Comparison of ENCODE assay signal across 8 mouse cellular contexts in genomic region chr17:43158741-43159140, GRCm38 (mm10).
DNase-seq lines count a peak whose midpoint lies in the region; ATAC-seq and TF ChIP-seq lines count a peak whose summit lies in the region.

No protein-coding gene starts in this region.

- no peaks in the 10 kb centered on the region for H3K36me3 ChIP-seq in lung, embryonic 16.5 days (ENCODE audit: control insufficient read depth, insufficient read depth, low read length)
- H3K36me3 ChIP-seq in forebrain, embryonic 16.5 days (ENCODE audit: control insufficient read depth, insufficient read depth), result peaks cover under 1% of the 10 kb centered on the region; the same call in 1 of the 2 replicates
- H3K36me3 ChIP-seq in limb, embryonic 13.5 days, result no peaks in the 10 kb centered on the region
- no peaks in the 10 kb centered on the region for H3K36me3 ChIP-seq in stomach, postnatal 0 days (ENCODE audit: control insufficient read depth, insufficient read depth, low read length)

- H3K9ac ChIP-seq in lung, embryonic 16.5 days (ENCODE audit: low read length), result no peak overlapping the region
- 0 out of 2 replicates have a peak overlapping the region, but pooled peaks have one; percentile 25 for H3K9ac ChIP-seq in forebrain, embryonic 16.5 days (replicated peaks; ENCODE audit: low read depth, low read length)
- H3K9ac ChIP-seq in limb, embryonic 13.5 days, result peak overlapping the region; percentile 39; the same call in 1 of the 2 replicates
- no peak overlapping the region for H3K9ac ChIP-seq in stomach, postnatal 0 days (ENCODE audit: low read length)

- no peak overlapping the region for H3K4me3 ChIP-seq in lung, embryonic 16.5 days (ENCODE audit: low read length)
- no peak overlapping the region for H3K4me3 ChIP-seq in forebrain, embryonic 16.5 days (replicated peaks; ENCODE audit: low read length)
- peak overlapping the region; percentile 14 for H3K4me3 ChIP-seq in limb, embryonic 13.5 days
- H3K4me3 ChIP-seq in stomach, postnatal 0 days (ENCODE audit: low read depth, low read length), result 0 out of 2 replicates have a peak overlapping the region, but pooled peaks have one; percentile 1

- 20% methylated on average over 10 of the region's 10 CpGs for WGBS in lung, embryonic 16.5 days
- WGBS in forebrain, embryonic 16.5 days, result 39% methylated on average over 10 of the region's 10 CpGs
- WGBS in limb, embryonic 13.5 days, result 8% methylated on average over 10 of the region's 10 CpGs
- 12% methylated on average over 10 of the region's 10 CpGs for WGBS in stomach, postnatal 0 days

- no peaks in the 10 kb centered on the region for H3K9me3 ChIP-seq in lung, embryonic 16.5 days (ENCODE audit: control insufficient read depth, low read length)
- no peaks in the 10 kb centered on the region for H3K9me3 ChIP-seq in forebrain, embryonic 16.5 days (ENCODE audit: control insufficient read depth, low read length)
- H3K9me3 ChIP-seq in limb, embryonic 13.5 days, result no peaks in the 10 kb centered on the region
- no peaks in the 10 kb centered on the region for H3K9me3 ChIP-seq in stomach, postnatal 0 days (ENCODE audit: control insufficient read depth, low read length)

- peaks cover 15% of the 10 kb centered on the region for H3K4me1 ChIP-seq in lung, embryonic 16.5 days (replicated peaks; ENCODE audit: control insufficient read depth, insufficient read depth, low read length)
- H3K4me1 ChIP-seq in forebrain, embryonic 16.5 days (replicated peaks; ENCODE audit: control insufficient read depth, insufficient read depth, low read length), result peaks cover 14% of the 10 kb centered on the region
- peaks cover 19% of the 10 kb centered on the region for H3K4me1 ChIP-seq in limb, embryonic 13.5 days
- H3K4me1 ChIP-seq in stomach, postnatal 0 days (replicated peaks; ENCODE audit: control insufficient read depth, insufficient read depth), result peaks cover 3% of the 10 kb centered on the region; the same call in 1 of the 2 replicates

- H3K27ac ChIP-seq in lung, embryonic 16.5 days (ENCODE audit: low read length), result no peak overlapping the region
- H3K27ac ChIP-seq in forebrain, embryonic 16.5 days (ENCODE audit: low read length), result peak overlapping the region; percentile 86
- 0 out of 2 replicates have a peak overlapping the region, but pooled peaks have one; percentile 22 for H3K27ac ChIP-seq in limb, embryonic 13.5 days
- peak overlapping the region; percentile 35; the same call in 1 of the 2 replicates for H3K27ac ChIP-seq in stomach, postnatal 0 days (replicated peaks)

- peak; percentile 63 for ATAC-seq in lung, embryonic 16.5 days (ENCODE audit: low read depth)
- ATAC-seq in forebrain, embryonic 16.5 days, result peak; percentile 49
- peak; percentile 62 for ATAC-seq in limb, embryonic 13.5 days (ENCODE audit: low FRiP score, low read depth)
- ATAC-seq in stomach, postnatal 0 days (ENCODE audit: low FRiP score, low TSS enrichment), result no peak

- no peak for TF ChIP-seq CTCF in stomach, postnatal 0 days (IDR thresholded peaks at IDR 0.05; ENCODE audit: low read depth)

- no peak for DNase-seq in lung, postnatal 36 days
- DNase-seq in stomach, postnatal 0 days (ENCODE audit: low spot score), result no peak
- no peak for DNase-seq in thymus, postnatal 25 days
- no peak for DNase-seq in adrenal gland, adult 8-10 months
- no peak for DNase-seq in frontal cortex, postnatal 36 days (ENCODE audit: low spot score in 2 of 2)

- TF ChIP-seq EP300 in stomach, postnatal 0 days (optimal IDR thresholded peaks at IDR 0.05), result no peak

- no peaks in the 10 kb centered on the region for H3K27me3 ChIP-seq in lung, embryonic 16.5 days (ENCODE audit: control insufficient read depth, insufficient read depth, low read depth, low read length)
- H3K27me3 ChIP-seq in forebrain, embryonic 16.5 days (replicated peaks; ENCODE audit: control insufficient read depth, insufficient read depth, low read length), result no peaks in the 10 kb centered on the region
- H3K27me3 ChIP-seq in limb, embryonic 13.5 days, result no peaks in the 10 kb centered on the region
- H3K27me3 ChIP-seq in stomach, postnatal 0 days (ENCODE audit: control insufficient read depth, insufficient read depth, low read length), result no peaks in the 10 kb centered on the region

- H3K4me2 ChIP-seq in lung, embryonic 16.5 days (ENCODE audit: low read depth, low read length), result peak overlapping the region; percentile 51
- H3K4me2 ChIP-seq in forebrain, embryonic 16.5 days (ENCODE audit: low read length), result peak overlapping the region; percentile 60
- H3K4me2 ChIP-seq in limb, embryonic 13.5 days (replicated peaks), result peak overlapping the region; percentile 58
- peak overlapping the region; percentile 41 for H3K4me2 ChIP-seq in stomach, postnatal 0 days (replicated peaks; ENCODE audit: low read depth)

Comparison
In these comparisons a context has a peak if more than half of its experiments do, and no peak if none do; other contexts are left out.
1. H3K4me3 ChIP-seq: peak in limb, embryonic 13.5 days (single experiment) and stomach, postnatal 0 days (single experiment); none in lung, embryonic 16.5 days (single experiment) and forebrain, embryonic 16.5 days (single experiment).
2. H3K9ac ChIP-seq: peak in forebrain, embryonic 16.5 days (single experiment) and limb, embryonic 13.5 days (single experiment); none in lung, embryonic 16.5 days (single experiment) and stomach, postnatal 0 days (single experiment).
3. Peak in every context shown above with its lines, with median percentiles within 50 percentile points of each other: H3K4me2 ChIP-seq.